Mouse (Mus musculus): ENCODE measurements around the gene Poldip2. TPM values are rescaled to one million over a fixed set of nuclear protein-coding genes. Genes with fewer than 3 reads are reported as not detected.

The Poldip2 gene
- polyA plus RNA-seq, 1 experiment = 43.6 TPM

GRCm38 (mm10) chr11:78513106-78513790 is 1.3 kb downstream of the Poldip2 start:
- TF ChIP-seq CTCF (IDR thresholded peaks at IDR 0.05; ENCODE audit: borderline replicate concordance, control insufficient read depth, extremely low read depth, insufficient read depth, low read length, poor library complexity) (no peak), POLR2A (IDR thresholded peaks at IDR 0.05; ENCODE audit: control insufficient read depth, extremely low read depth, insufficient read depth, low read length, poor library complexity) (no peak)
- no peaks in the 10 kb centered on the region for H3K27me3 ChIP-seq (ENCODE audit: control insufficient read depth, insufficient read depth, low read length)
- peaks cover 16% of the 10 kb centered on the region for H3K36me3 ChIP-seq (ENCODE audit: control insufficient read depth, insufficient read depth, low read length)
- WGBS = 76% methylated on average over 3 of the region's 3 CpGs
- H3K27ac ChIP-seq (ENCODE audit: control insufficient read depth, insufficient read depth, low read length) = no peak overlapping the region
- DNase-seq = no peak
- H3K4me3 ChIP-seq (ENCODE audit: control insufficient read depth, insufficient read depth, low read length) = no peak overlapping the region
- H3K4me1 ChIP-seq (replicated peaks; ENCODE audit: control insufficient read depth, insufficient read depth, low read length) = peaks cover 4% of the 10 kb centered on the region

GRCm38 (mm10) chr11:78515549-78516325 is 3.7 kb downstream of the Poldip2 start:
- whole genome bisulfite sequencing = 87% methylated on average over 2 of the region's 2 CpGs
- no peak overlapping the region for H3K4me3 ChIP-seq (ENCODE audit: control insufficient read depth, insufficient read depth, low read length)
- H3K27me3 ChIP-seq (ENCODE audit: control insufficient read depth, insufficient read depth, low read length) = no peaks in the 10 kb centered on the region
- peaks cover 4% of the 10 kb centered on the region for H3K4me1 ChIP-seq (replicated peaks; ENCODE audit: control insufficient read depth, insufficient read depth, low read length)
- TF ChIP-seq POLR2A (IDR thresholded peaks at IDR 0.05; ENCODE audit: control insufficient read depth, extremely low read depth, insufficient read depth, low read length, poor library complexity) (no peak), CTCF (IDR thresholded peaks at IDR 0.05; ENCODE audit: borderline replicate concordance, control insufficient read depth, extremely low read depth, insufficient read depth, low read length, poor library complexity) (no peak)
- DNase-seq = no peak
- no peak overlapping the region for H3K27ac ChIP-seq (ENCODE audit: control insufficient read depth, insufficient read depth, low read length)
- H3K36me3 ChIP-seq (ENCODE audit: control insufficient read depth, insufficient read depth, low read length) = peaks cover 26% of the 10 kb centered on the region

GRCm38 (mm10) chr11:78518931-78519330 is 6.9 kb downstream of the Poldip2 start:
- TF ChIP-seq CTCF (IDR thresholded peaks at IDR 0.05; ENCODE audit: borderline replicate concordance, control insufficient read depth, extremely low read depth, insufficient read depth, low read length, poor library complexity) (no peak), POLR2A (IDR thresholded peaks at IDR 0.05; ENCODE audit: control insufficient read depth, extremely low read depth, insufficient read depth, low read length, poor library complexity) (no peak)
- H3K27me3 ChIP-seq (ENCODE audit: control insufficient read depth, insufficient read depth, low read length) = no peaks in the 10 kb centered on the region
- H3K4me1 ChIP-seq (replicated peaks; ENCODE audit: control insufficient read depth, insufficient read depth, low read length) = no peaks in the 10 kb centered on the region
- no peak overlapping the region for H3K27ac ChIP-seq (ENCODE audit: control insufficient read depth, insufficient read depth, low read length)
- peaks cover 40% of the 10 kb centered on the region for H3K36me3 ChIP-seq (ENCODE audit: control insufficient read depth, insufficient read depth, low read length)
- no peak overlapping the region for H3K4me3 ChIP-seq (ENCODE audit: control insufficient read depth, insufficient read depth, low read length)
- no peak for DNase-seq
- WGBS = 98% methylated on average over 10 of the region's 10 CpGs

- no peaks in the 10 kb centered on the region for H3K4me1 ChIP-seq (replicated peaks; ENCODE audit: control insufficient read depth, insufficient read depth, low read length)
- no peaks in the 10 kb centered on the region for H3K27me3 ChIP-seq (ENCODE audit: control insufficient read depth, insufficient read depth, low read length)
- no peak overlapping the region for H3K4me3 ChIP-seq (ENCODE audit: control insufficient read depth, insufficient read depth, low read length)
- WGBS = 93% methylated on average over 3 of the region's 3 CpGs
- DNase-seq = no peak
- H3K27ac ChIP-seq (ENCODE audit: control insufficient read depth, insufficient read depth, low read length) = no peak overlapping the region
- peaks cover 33% of the 10 kb centered on the region for H3K36me3 ChIP-seq (ENCODE audit: control insufficient read depth, insufficient read depth, low read length)
- TF ChIP-seq POLR2A (IDR thresholded peaks at IDR 0.05; ENCODE audit: control insufficient read depth, extremely low read depth, insufficient read depth, low read length, poor library complexity) = no peak
- no peak for TF ChIP-seq CTCF (IDR thresholded peaks at IDR 0.05; ENCODE audit: borderline replicate concordance, control insufficient read depth, extremely low read depth, insufficient read depth, low read length, poor library complexity)
Measured at GRCm38 (mm10) chr11:78521880-78522279, 9.9 kb downstream of the Poldip2 start.

- Histone ChIP-seq H3K27me3 (ENCODE audit: control insufficient read depth, insufficient read depth, low read length) (no peaks in the 10 kb centered on the region), H3K4me3 (ENCODE audit: control insufficient read depth, insufficient read depth, low read length) (no peak overlapping the region), H3K4me1 (replicated peaks; ENCODE audit: control insufficient read depth, insufficient read depth, low read length) (no peaks in the 10 kb centered on the region), H3K36me3 (ENCODE audit: control insufficient read depth, insufficient read depth, low read length) (peaks cover 31% of the 10 kb centered on the region), H3K27ac (ENCODE audit: control insufficient read depth, insufficient read depth, low read length) (no peak overlapping the region)
- 97% methylated on average over 1 of the region's 1 CpGs for WGBS
- no peak for DNase-seq
- TF ChIP-seq POLR2A (IDR thresholded peaks at IDR 0.05; ENCODE audit: control insufficient read depth, extremely low read depth, insufficient read depth, low read length, poor library complexity) (no peak), CTCF (IDR thresholded peaks at IDR 0.05; ENCODE audit: borderline replicate concordance, control insufficient read depth, extremely low read depth, insufficient read depth, low read length, poor library complexity) (no peak)
Measured at GRCm38 (mm10) chr11:78522481-78522997, 10.5 kb downstream of the Poldip2 start.

- H3K4me3 ChIP-seq (ENCODE audit: control insufficient read depth, insufficient read depth, low read length) = no peak overlapping the region
- H3K36me3 ChIP-seq (ENCODE audit: control insufficient read depth, insufficient read depth, low read length) = peaks cover 25% of the 10 kb centered on the region
- no peaks in the 10 kb centered on the region for H3K4me1 ChIP-seq (replicated peaks; ENCODE audit: control insufficient read depth, insufficient read depth, low read length)
- TF ChIP-seq POLR2A (IDR thresholded peaks at IDR 0.05; ENCODE audit: control insufficient read depth, extremely low read depth, insufficient read depth, low read length, poor library complexity) (no peak), CTCF (IDR thresholded peaks at IDR 0.05; ENCODE audit: borderline replicate concordance, control insufficient read depth, extremely low read depth, insufficient read depth, low read length, poor library complexity) (no peak)
- H3K27ac ChIP-seq (ENCODE audit: control insufficient read depth, insufficient read depth, low read length) = no peak overlapping the region
- DNase-seq = no peak
- WGBS = 95% methylated on average over 9 of the region's 9 CpGs
- no peaks in the 10 kb centered on the region for H3K27me3 ChIP-seq (ENCODE audit: control insufficient read depth, insufficient read depth, low read length)
Measured at GRCm38 (mm10) chr11:78523241-78523955, 11.4 kb downstream of the Poldip2 start.

Data from thymus, adult 2 months (tissue).